Mouse (Mus musculus) midbrain, embryonic 15.5 days (tissue): ENCODE measurements around the gene Adcy5. TPM values are rescaled to one million over a fixed set of nuclear protein-coding genes. Genes with fewer than 3 reads are reported as not detected.
A peak's percentile ranks its signal among the peaks of the same experiment; 100 is the strongest.

ENCODE experiments used
- ATAC-seq: fragments of 200-750 bp; cut with Nextera tagmentation; replicated peaks from 2 replicates; pipeline ENCODE4 v1.8.0; 2017; ENCODE audit warnings: moderate TSS enrichment
- H3K27ac ChIP-seq: fragments of 300-500 bp; sonication (generic); 2 replicates; pipeline ENCODE4 v1.5.1; 2015; ENCODE audit warnings: mild to moderate bottlenecking, inconsistent platforms
- H3K27me3 ChIP-seq: fragments of 300-500 bp; sonication (generic); replicated peaks from 2 replicates; pipeline ENCODE4 v1.6.1; 2015; ENCODE audit warnings: inconsistent platforms
- H3K36me3 ChIP-seq: fragments of 300-500 bp; sonication (generic); replicated peaks from 2 replicates; pipeline ENCODE4 v1.6.1; 2015; ENCODE audit warnings: inconsistent platforms
- H3K4me1 ChIP-seq: fragments of 300-500 bp; sonication (generic); 2 replicates; pipeline ENCODE4 v1.6.1; 2015; ENCODE audit warnings: inconsistent platforms
- H3K4me2 ChIP-seq: fragments of 300-500 bp; sonication (generic); 2 replicates; pipeline ENCODE4 v1.6.1; 2015; ENCODE audit warnings: inconsistent platforms, mild to moderate bottlenecking, moderate library complexity
- H3K4me3 ChIP-seq: fragments of 300-500 bp; sonication (generic); 2 replicates; pipeline ENCODE4 v1.5.1; 2015; ENCODE audit warnings: mild to moderate bottlenecking, inconsistent platforms
- H3K9ac ChIP-seq: fragments of 300-500 bp; sonication (generic); 2 replicates; pipeline ENCODE4 v1.6.1; 2015; ENCODE audit warnings: mild to moderate bottlenecking, inconsistent platforms
- H3K9me3 ChIP-seq: fragments of 300-500 bp; sonication (generic); 2 replicates; pipeline ENCODE4 v1.6.1; 2016; ENCODE audit warnings: inconsistent platforms
- WGBS: fragments of 180-500 bp; shearing (Covaris S2); methylation state at CpG from one replicate; pipeline ENCODE4 v1.1.7; 2015; ENCODE audit warnings: mixed read lengths; 5-methylcytosine and 5-hydroxymethylcytosine counted together
- polyA plus RNA-seq: library from polyadenylated mRNA; unstranded; fragments of >200 nt; fragmentation: Nextera tagmentation; extraction: Ambion mirVana; gene quantifications from 2 replicates; pipeline ENCODE4 v1.2.1, GENCODE M21; 2015

The Adcy5 gene
- polyA plus RNA-seq, 1 experiment from 2014 or later, result 9.1 TPM

DNA sequence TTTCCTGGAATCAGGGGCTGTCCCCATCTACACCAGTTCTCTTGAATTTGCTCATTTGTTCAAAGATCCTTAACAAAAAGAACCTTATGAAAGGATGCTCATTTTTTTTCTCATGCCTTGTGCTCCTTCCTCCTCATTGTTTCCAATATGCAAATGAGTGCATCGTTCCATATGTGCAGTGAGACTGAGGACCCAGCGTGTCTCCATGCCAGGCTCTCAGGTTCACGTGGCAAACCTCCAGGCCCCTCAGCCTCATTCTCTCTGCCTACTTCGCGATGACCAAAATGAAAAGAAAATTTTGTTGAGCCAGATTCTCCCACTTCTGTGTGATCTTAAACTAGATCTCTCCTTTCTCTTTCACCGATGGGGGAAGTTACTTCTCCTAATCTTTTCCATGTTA, 15.3 kb upstream of the Adcy5 start:
- H3K27me3 ChIP-seq, result no peaks in the 10 kb centered on the region
- no peak overlapping the region for H3K4me2 ChIP-seq
- no peaks in the 10 kb centered on the region for H3K36me3 ChIP-seq
- no peaks in the 10 kb centered on the region for H3K9me3 ChIP-seq
- no peak overlapping the region for H3K4me3 ChIP-seq
- H3K27ac ChIP-seq, result no peak overlapping the region
- ATAC-seq, result no peak
- H3K9ac ChIP-seq, result no peak overlapping the region
- 35% methylated on average over 6 of the region's 6 CpGs for WGBS
- H3K4me1 ChIP-seq, result peaks cover 18% of the 10 kb centered on the region

- Histone ChIP-seq H3K4me1 (peaks cover 18% of the 10 kb centered on the region), H3K36me3 (no peaks in the 10 kb centered on the region), H3K4me3 (no peak overlapping the region), H3K9me3 (no peaks in the 10 kb centered on the region), H3K9ac (no peak overlapping the region), H3K27me3 (no peaks in the 10 kb centered on the region), H3K4me2 (peak overlapping the region; percentile 37), H3K27ac (peak overlapping the region; percentile 72)
- peak; percentile 87 for ATAC-seq
- WGBS, result 7% methylated on average over 11 of the region's 11 CpGs
Measured at GRCm38 (mm10) chr16:35139873-35140619, 14.6 kb upstream of the Adcy5 start.

- Histone ChIP-seq H3K4me2 (peak overlapping the region; percentile 37), H3K9ac (no peak overlapping the region), H3K27me3 (no peaks in the 10 kb centered on the region), H3K4me3 (no peak overlapping the region), H3K9me3 (no peaks in the 10 kb centered on the region), H3K36me3 (no peaks in the 10 kb centered on the region), H3K27ac (peak overlapping the region; percentile 72), H3K4me1 (peaks cover 18% of the 10 kb centered on the region)
- ATAC-seq, result peak; percentile 56
- 11% methylated on average over 9 of the region's 9 CpGs for WGBS
Measured at GRCm38 (mm10) chr16:35140620-35140975, 14.1 kb upstream of the Adcy5 start.

DNA sequence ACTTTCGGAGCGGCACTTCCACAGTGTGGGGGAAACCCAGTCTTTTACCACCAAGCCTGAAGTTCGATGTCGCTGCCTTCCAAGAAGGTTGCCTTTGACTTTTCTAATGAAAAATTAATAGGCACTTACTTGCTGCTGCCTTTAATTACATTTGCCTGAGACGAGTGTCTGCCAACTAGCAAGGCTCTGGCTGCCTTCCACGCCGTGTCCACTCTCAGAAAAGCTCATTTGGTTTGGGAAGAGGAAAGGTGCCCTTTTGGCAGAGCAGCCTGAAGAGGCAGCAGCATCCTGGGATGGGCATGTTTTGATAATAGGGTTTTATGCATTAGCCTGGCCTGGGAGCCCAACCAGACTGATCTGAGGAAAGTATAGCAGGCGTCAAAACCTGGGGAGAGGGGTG, 12.8 kb upstream of the Adcy5 start:
- Histone ChIP-seq H3K4me1 (peaks cover 18% of the 10 kb centered on the region), H3K4me2 (no peak overlapping the region), H3K36me3 (no peaks in the 10 kb centered on the region), H3K9ac (no peak overlapping the region), H3K9me3 (no peaks in the 10 kb centered on the region), H3K27ac (no peak overlapping the region), H3K27me3 (no peaks in the 10 kb centered on the region), H3K4me3 (no peak overlapping the region)
- no peak for ATAC-seq
- WGBS, result 72% methylated on average over 8 of the region's 8 CpGs

GRCm38 (mm10) chr16:35146153-35146552, 8.5 kb upstream of the Adcy5 start:
- H3K27me3 ChIP-seq, result 0 out of 2 replicates have a peak, but pooled peaks cover under 1% of the 10 kb centered on the region
- H3K9me3 ChIP-seq, result no peaks in the 10 kb centered on the region
- no peak overlapping the region for H3K27ac ChIP-seq
- 0 out of 2 replicates have a peak, but pooled peaks cover under 1% of the 10 kb centered on the region for H3K4me1 ChIP-seq
- H3K9ac ChIP-seq, result no peak overlapping the region
- H3K4me3 ChIP-seq, result no peak overlapping the region
- 20% methylated on average over 4 of the region's 4 CpGs for WGBS
- H3K36me3 ChIP-seq, result no peaks in the 10 kb centered on the region
- H3K4me2 ChIP-seq, result no peak overlapping the region
- ATAC-seq, result no peak

- Histone ChIP-seq H3K9me3 (no peaks in the 10 kb centered on the region), H3K4me3 (peak overlapping the region; percentile 5; the same call in 1 of the 2 replicates), H3K9ac (no peak overlapping the region), H3K27me3 (peaks cover 25% of the 10 kb centered on the region; the same call in 1 of the 2 replicates), H3K36me3 (no peaks in the 10 kb centered on the region), H3K4me1 (peaks cover 45% of the 10 kb centered on the region), H3K27ac (no peak overlapping the region), H3K4me2 (peak overlapping the region; percentile 64)
- no peak for ATAC-seq
- 3% methylated on average over 12 of the region's 12 CpGs for WGBS
Measured at GRCm38 (mm10) chr16:35153146-35153755, 1.4 kb upstream of the Adcy5 start.

GRCm38 (mm10) chr16:35154245-35154640, 434 bp upstream of the Adcy5 start:
- Histone ChIP-seq H3K27me3 (peaks cover 25% of the 10 kb centered on the region; the same call in 1 of the 2 replicates), H3K4me3 (peak overlapping the region; percentile 66), H3K9me3 (no peaks in the 10 kb centered on the region), H3K36me3 (no peaks in the 10 kb centered on the region), H3K9ac (peak overlapping the region; percentile 85), H3K4me2 (peak overlapping the region; percentile 64), H3K27ac (peak overlapping the region; percentile 90), H3K4me1 (peaks cover 55% of the 10 kb centered on the region)
- WGBS, result under 1% methylated on average over 29 of the region's 29 CpGs
- ATAC-seq, result peak; percentile 89

- Histone ChIP-seq H3K4me3 (peak overlapping the region; percentile 66), H3K4me1 (peaks cover 69% of the 10 kb centered on the region), H3K9ac (peak overlapping the region; percentile 85), H3K36me3 (no peaks in the 10 kb centered on the region), H3K27ac (peak overlapping the region; percentile 90), H3K4me2 (peak overlapping the region; percentile 64), H3K9me3 (no peaks in the 10 kb centered on the region), H3K27me3 (peaks cover 25% of the 10 kb centered on the region; the same call in 1 of the 2 replicates)
- WGBS, result 1% methylated on average over 83 of the region's 87 CpGs
- ATAC-seq, result peak; percentile 9
Measured at GRCm38 (mm10) chr16:35155391-35156305, 971 bp downstream of the Adcy5 start.

- Histone ChIP-seq H3K27me3 (peaks cover 22% of the 10 kb centered on the region; the same call in 1 of the 2 replicates), H3K9me3 (no peaks in the 10 kb centered on the region), H3K4me2 (peak overlapping the region; percentile 64), H3K36me3 (no peaks in the 10 kb centered on the region), H3K4me1 (peaks cover 75% of the 10 kb centered on the region), H3K27ac (peak overlapping the region; percentile 90; the same call in 1 of the 2 replicates), H3K9ac (peak overlapping the region; percentile 85), H3K4me3 (peak overlapping the region; percentile 66)
- ATAC-seq, result no peak
- 2% methylated on average over 46 of the region's 48 CpGs for WGBS
Measured at GRCm38 (mm10) chr16:35156306-35156695, 1.6 kb downstream of the Adcy5 start.

DNA sequence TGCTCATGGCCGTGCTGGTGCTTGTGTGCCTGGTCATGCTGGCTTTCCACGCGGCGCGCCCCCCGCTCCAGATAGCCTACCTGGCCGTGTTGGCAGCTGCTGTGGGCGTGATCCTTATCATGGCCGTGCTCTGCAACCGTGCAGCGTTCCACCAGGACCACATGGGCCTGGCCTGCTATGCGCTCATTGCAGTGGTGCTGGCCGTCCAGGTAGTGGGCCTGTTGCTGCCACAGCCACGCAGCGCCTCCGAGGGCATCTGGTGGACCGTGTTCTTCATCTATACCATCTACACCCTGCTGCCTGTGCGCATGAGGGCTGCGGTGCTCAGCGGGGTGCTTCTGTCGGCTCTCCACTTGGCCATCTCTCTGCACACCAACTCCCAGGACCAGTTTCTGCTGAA, 2.2 kb downstream of the Adcy5 start:
- Histone ChIP-seq H3K36me3 (no peaks in the 10 kb centered on the region), H3K9ac (no peak overlapping the region), H3K9me3 (no peaks in the 10 kb centered on the region), H3K27me3 (peaks cover 17% of the 10 kb centered on the region; the same call in 1 of the 2 replicates), H3K4me1 (peaks cover 75% of the 10 kb centered on the region), H3K4me3 (peak overlapping the region; percentile 66), H3K4me2 (peak overlapping the region; percentile 64), H3K27ac (no peak overlapping the region)
- WGBS, result 80% methylated on average over 21 of the region's 21 CpGs
- ATAC-seq, result no peak

- peak overlapping the region; percentile 64 for H3K4me2 ChIP-seq
- no peak overlapping the region for H3K4me3 ChIP-seq
- no peak overlapping the region for H3K9ac ChIP-seq
- ATAC-seq, result peak; percentile 2; the same call in 1 of the 2 replicates
- H3K9me3 ChIP-seq, result no peaks in the 10 kb centered on the region
- 0 out of 2 replicates have a peak, but pooled peaks cover 6% of the 10 kb centered on the region for H3K27me3 ChIP-seq
- no peaks in the 10 kb centered on the region for H3K36me3 ChIP-seq
- H3K27ac ChIP-seq, result peak overlapping the region; percentile 35; the same call in 1 of the 2 replicates
- peaks cover 66% of the 10 kb centered on the region for H3K4me1 ChIP-seq
- 64% methylated on average over 8 of the region's 8 CpGs for WGBS
Measured at GRCm38 (mm10) chr16:35159532-35159931, 4.9 kb downstream of the Adcy5 start.

- H3K4me3 ChIP-seq, result no peak overlapping the region
- WGBS, result 59% methylated on average over 4 of the region's 4 CpGs
Measured at GRCm38 (mm10) chr16:35159991-35160390, 5.3 kb downstream of the Adcy5 start.

More at GRCm38 (mm10) chr16:35159991-35160390, 5.3 kb downstream of the Adcy5 start:
- Histone ChIP-seq H3K27me3 (0 out of 2 replicates have a peak, but pooled peaks cover 6% of the 10 kb centered on the region), H3K4me2 (peak overlapping the region; percentile 64), H3K4me1 (peaks cover 70% of the 10 kb centered on the region), H3K9ac (no peak overlapping the region), H3K27ac (peak overlapping the region; percentile 35; the same call in 1 of the 2 replicates), H3K36me3 (no peaks in the 10 kb centered on the region), H3K9me3 (no peaks in the 10 kb centered on the region)
- peak; percentile 53 for ATAC-seq
